Mouse (Mus musculus): ENCODE results near the gene Gm26920. TPM values are rescaled to one million over a fixed set of nuclear protein-coding genes. Genes with fewer than 3 reads are reported as not detected.

Gene Gm26920
- polyA plus RNA-seq, 1 experiment, result 0.05 TPM

DNA sequence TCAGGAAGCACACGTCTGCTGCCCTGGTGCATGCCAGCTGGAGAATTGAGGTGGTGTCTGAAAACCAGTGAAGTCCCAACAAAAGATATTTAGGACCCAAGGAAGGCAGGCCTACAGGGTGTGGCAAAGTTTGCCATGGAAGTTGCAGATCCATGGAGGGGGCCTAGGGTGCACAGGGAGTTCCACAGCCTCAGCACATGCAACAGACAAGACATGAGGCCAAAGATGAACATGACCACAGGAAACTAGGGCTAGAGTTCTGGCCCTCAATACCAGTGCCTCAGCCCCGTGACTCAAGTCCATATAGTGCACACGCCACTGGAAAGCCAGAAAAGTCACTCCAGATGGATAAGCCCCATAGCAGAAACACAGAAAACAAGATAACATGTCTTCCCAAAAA is 61.6 kb downstream of the Gm26920 start:
- peaks cover 34% of the 10 kb centered on the region for H3K36me3 ChIP-seq (ENCODE audit: control insufficient read depth, insufficient read depth)
- H3K4me3 ChIP-seq (ENCODE audit: insufficient read depth, poor library complexity, severe bottlenecking), result no peak overlapping the region
- no peak overlapping the region for H3ac ChIP-seq (ENCODE audit: control insufficient read depth, insufficient read length, low read depth)
- no peaks in the 10 kb centered on the region for H3K79me2 ChIP-seq (ENCODE audit: control insufficient read depth, insufficient read depth)
- peaks cover 2% of the 10 kb centered on the region for H3K79me3 ChIP-seq (ENCODE audit: low read depth)
- no peaks in the 10 kb centered on the region for H3K27me3 ChIP-seq (ENCODE audit: control insufficient read depth, insufficient read depth, insufficient read length)
- TF ChIP-seq CTCF (IDR thresholded peaks at IDR 0.05; ENCODE audit: control insufficient read depth, insufficient read depth, insufficient read length) (no peak), USF1 (IDR thresholded peaks at IDR 0.05; ENCODE audit: low read depth) (no peak)

- TF ChIP-seq CTCF (IDR thresholded peaks at IDR 0.05; ENCODE audit: control insufficient read depth, insufficient read depth, insufficient read length) (no peak), CEBPB (IDR thresholded peaks at IDR 0.05; ENCODE audit: low read depth) (no peak), MYOG (IDR thresholded peaks at IDR 0.05; ENCODE audit: control insufficient read depth, extremely low read depth, insufficient read length) (no peak), FOSL1 (IDR thresholded peaks at IDR 0.05; ENCODE audit: insufficient read depth, low read length, poor library complexity, severe bottlenecking) (no peak), MYOD1 (IDR thresholded peaks at IDR 0.05; ENCODE audit: control insufficient read depth, insufficient read length, low read depth) (no peak), USF1 (IDR thresholded peaks at IDR 0.05; ENCODE audit: low read depth) (no peak), MAX (IDR thresholded peaks at IDR 0.05) (no peak)
- no peaks in the 10 kb centered on the region for H3K79me2 ChIP-seq (ENCODE audit: control insufficient read depth, insufficient read depth)
- H3K79me3 ChIP-seq (ENCODE audit: low read depth), result peaks cover 2% of the 10 kb centered on the region
- peaks cover 47% of the 10 kb centered on the region for H3K36me3 ChIP-seq (ENCODE audit: control insufficient read depth, insufficient read depth)
- H3K4me3 ChIP-seq (ENCODE audit: insufficient read depth, poor library complexity, severe bottlenecking), result no peak overlapping the region
- no peaks in the 10 kb centered on the region for H3K27me3 ChIP-seq (ENCODE audit: control insufficient read depth, insufficient read depth, insufficient read length)
- H3ac ChIP-seq (ENCODE audit: control insufficient read depth, insufficient read length, low read depth), result no peak overlapping the region
Measured at GRCm38 (mm10) chr7:30027331-30027730, 62.9 kb downstream of the Gm26920 start.

DNA sequence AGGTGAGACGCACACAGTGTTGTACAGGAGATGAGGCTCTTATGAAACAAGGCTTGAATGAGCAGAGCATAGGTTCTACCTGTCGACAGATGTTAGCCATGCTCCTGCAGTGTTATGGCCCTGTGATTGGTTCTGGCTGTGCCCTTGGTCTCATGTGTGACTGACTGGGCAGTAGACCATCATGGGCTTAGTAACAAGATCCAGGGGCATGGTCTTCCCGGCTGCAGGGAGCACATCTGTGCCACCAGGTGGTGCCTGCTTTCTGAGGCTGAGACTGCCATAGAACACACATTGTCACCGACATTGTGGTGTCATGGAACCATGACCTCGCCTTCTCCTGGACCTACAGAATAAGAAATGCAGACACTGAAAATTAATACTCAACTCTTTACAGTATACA is 64.9 kb downstream of the Gm26920 start:
- Histone ChIP-seq H3K79me2 (ENCODE audit: control insufficient read depth, insufficient read depth) (no peaks in the 10 kb centered on the region), H3K36me3 (ENCODE audit: control insufficient read depth, insufficient read depth) (peaks cover 56% of the 10 kb centered on the region)

GRCm38 (mm10) chr7:30023800-30024199 is 66.4 kb downstream of the Gm26920 start:
- Histone ChIP-seq H3K79me2 (ENCODE audit: control insufficient read depth, insufficient read depth) (no peaks in the 10 kb centered on the region), H3K4me3 (ENCODE audit: insufficient read depth, poor library complexity, severe bottlenecking) (no peak overlapping the region), H3K27me3 (ENCODE audit: control insufficient read depth, insufficient read depth, insufficient read length) (no peaks in the 10 kb centered on the region), H3K36me3 (ENCODE audit: control insufficient read depth, insufficient read depth) (peaks cover 67% of the 10 kb centered on the region), H3ac (ENCODE audit: control insufficient read depth, insufficient read length, low read depth) (no peak overlapping the region), H3K79me3 (ENCODE audit: low read depth) (peaks cover 2% of the 10 kb centered on the region)
- TF ChIP-seq CTCF (IDR thresholded peaks at IDR 0.05; ENCODE audit: control insufficient read depth, insufficient read depth, insufficient read length) (no peak), MYOD1 (IDR thresholded peaks at IDR 0.05; ENCODE audit: control insufficient read depth, insufficient read length, low read depth) (no peak), CEBPB (IDR thresholded peaks at IDR 0.05; ENCODE audit: low read depth) (no peak), USF1 (IDR thresholded peaks at IDR 0.05; ENCODE audit: low read depth) (no peak), FOSL1 (IDR thresholded peaks at IDR 0.05; ENCODE audit: insufficient read depth, low read length, poor library complexity, severe bottlenecking) (no peak), MYOG (IDR thresholded peaks at IDR 0.05; ENCODE audit: control insufficient read depth, extremely low read depth, insufficient read length) (no peak), MAX (IDR thresholded peaks at IDR 0.05) (no peak)

More for the DNA sequence above, 64.9 kb downstream of the Gm26920 start:
- no peak overlapping the region for H3K4me3 ChIP-seq (ENCODE audit: insufficient read depth, poor library complexity, severe bottlenecking)
- H3K79me3 ChIP-seq (ENCODE audit: low read depth), result peaks cover 2% of the 10 kb centered on the region
- no peaks in the 10 kb centered on the region for H3K27me3 ChIP-seq (ENCODE audit: control insufficient read depth, insufficient read depth, insufficient read length)
- no peak overlapping the region for H3ac ChIP-seq (ENCODE audit: control insufficient read depth, insufficient read length, low read depth)
- TF ChIP-seq MYOD1 (IDR thresholded peaks at IDR 0.05; ENCODE audit: control insufficient read depth, insufficient read length, low read depth) (no peak), FOSL1 (IDR thresholded peaks at IDR 0.05; ENCODE audit: insufficient read depth, low read length, poor library complexity, severe bottlenecking) (no peak), MAX (IDR thresholded peaks at IDR 0.05) (no peak), CEBPB (IDR thresholded peaks at IDR 0.05; ENCODE audit: low read depth) (no peak), MYOG (IDR thresholded peaks at IDR 0.05; ENCODE audit: control insufficient read depth, extremely low read depth, insufficient read length) (no peak), CTCF (IDR thresholded peaks at IDR 0.05; ENCODE audit: control insufficient read depth, insufficient read depth, insufficient read length) (no peak), USF1 (IDR thresholded peaks at IDR 0.05; ENCODE audit: low read depth) (no peak)

- no peak for TF ChIP-seq CTCF (IDR thresholded peaks at IDR 0.05; ENCODE audit: control insufficient read depth, insufficient read depth, insufficient read length)
- TF ChIP-seq MYOD1 (IDR thresholded peaks at IDR 0.05; ENCODE audit: control insufficient read depth, insufficient read length, low read depth), result no peak
- TF ChIP-seq USF1 (IDR thresholded peaks at IDR 0.05; ENCODE audit: low read depth), result no peak
- no peak for TF ChIP-seq MAX (IDR thresholded peaks at IDR 0.05)
- TF ChIP-seq FOSL1 (IDR thresholded peaks at IDR 0.05; ENCODE audit: insufficient read depth, low read length, poor library complexity, severe bottlenecking), result no peak
- Histone ChIP-seq H3K36me3 (ENCODE audit: control insufficient read depth, insufficient read depth) (peaks cover 72% of the 10 kb centered on the region), H3K27me3 (ENCODE audit: control insufficient read depth, insufficient read depth, insufficient read length) (no peaks in the 10 kb centered on the region), H3K4me3 (ENCODE audit: insufficient read depth, poor library complexity, severe bottlenecking) (no peak overlapping the region), H3K79me3 (ENCODE audit: low read depth) (peaks cover 2% of the 10 kb centered on the region), H3K79me2 (ENCODE audit: control insufficient read depth, insufficient read depth) (no peaks in the 10 kb centered on the region), H3ac (ENCODE audit: control insufficient read depth, insufficient read length, low read depth) (no peak overlapping the region)
Measured at GRCm38 (mm10) chr7:30023324-30023723, 66.9 kb downstream of the Gm26920 start.

DNA sequence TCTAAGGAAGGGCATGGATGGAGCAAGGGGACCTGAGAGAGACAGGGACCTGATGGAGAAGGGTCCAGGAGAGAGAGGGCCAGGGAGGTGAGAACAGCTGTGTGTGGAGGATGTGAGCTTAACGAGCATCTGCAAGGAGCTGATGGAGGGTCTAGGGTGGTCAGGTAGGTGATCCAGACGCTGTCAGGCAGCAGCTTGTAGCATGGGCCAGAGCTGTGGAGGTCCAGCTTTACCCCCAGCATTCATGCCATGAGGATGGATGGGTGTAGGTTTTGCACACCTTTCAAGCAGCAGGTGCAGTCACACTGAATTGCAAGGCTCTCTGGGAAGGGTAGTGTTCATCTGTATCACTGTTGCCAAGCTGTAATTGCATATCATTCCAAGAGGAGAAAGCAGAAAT is 70.7 kb downstream of the Gm26920 start:
- Histone ChIP-seq H3K79me3 (ENCODE audit: low read depth) (peaks cover 2% of the 10 kb centered on the region), H3K79me2 (ENCODE audit: control insufficient read depth, insufficient read depth) (no peaks in the 10 kb centered on the region), H3K4me3 (ENCODE audit: insufficient read depth, poor library complexity, severe bottlenecking) (no peak overlapping the region), H3ac (ENCODE audit: control insufficient read depth, insufficient read length, low read depth) (no peak overlapping the region), H3K27me3 (ENCODE audit: control insufficient read depth, insufficient read depth, insufficient read length) (no peaks in the 10 kb centered on the region), H3K36me3 (ENCODE audit: control insufficient read depth, insufficient read depth) (peaks cover 81% of the 10 kb centered on the region)
- TF ChIP-seq MAX (IDR thresholded peaks at IDR 0.05) (no peak), CEBPB (IDR thresholded peaks at IDR 0.05; ENCODE audit: low read depth) (no peak), CTCF (IDR thresholded peaks at IDR 0.05; ENCODE audit: control insufficient read depth, insufficient read depth, insufficient read length) (no peak), USF1 (IDR thresholded peaks at IDR 0.05; ENCODE audit: low read depth) (no peak), FOSL1 (IDR thresholded peaks at IDR 0.05; ENCODE audit: insufficient read depth, low read length, poor library complexity, severe bottlenecking) (no peak), MYOG (IDR thresholded peaks at IDR 0.05; ENCODE audit: control insufficient read depth, extremely low read depth, insufficient read length) (no peak), MYOD1 (IDR thresholded peaks at IDR 0.05; ENCODE audit: control insufficient read depth, insufficient read length, low read depth) (no peak)

All from C2C12 (cell line).